Mouse (Mus musculus) v-Abl transformed pro-B cells (cell line): ENCODE measurements around the gene Garem2.

Source experiments
- in situ Hi-C, 2 experiments: fragments of 400-800 bp; cut with MboI; formaldehyde crosslinking; loops; one replicate each; pipeline ENCODE4 v1.15.1; 2025; ENCODE audit not compliant: unreplicated experiment in 2 of 2

The Garem2 gene

GRCm38 (mm10) chr5:30110371-30111060, 5.6 kb downstream of the Garem2 start:
- in situ Hi-C loops, result no loop called here

DNA sequence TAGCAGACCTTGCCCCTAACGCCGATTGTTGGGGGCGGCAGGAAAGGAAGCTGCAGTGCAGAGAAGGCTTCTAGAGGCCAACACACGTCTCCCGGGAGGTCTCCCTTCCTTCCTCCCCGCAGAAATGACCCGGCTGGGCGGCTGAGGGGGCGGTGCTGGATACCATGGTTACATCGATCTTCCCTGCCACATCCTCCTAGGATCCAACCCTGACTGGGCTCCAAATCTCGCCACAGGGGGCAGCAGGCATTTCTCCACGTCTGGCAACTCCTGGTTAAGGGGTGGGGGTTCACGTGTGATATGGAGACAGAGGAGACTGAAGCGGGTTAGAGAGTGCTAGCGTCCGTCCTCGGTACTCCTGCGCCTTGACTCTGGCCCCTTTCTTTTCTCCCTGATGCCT, 6.2 kb downstream of the Garem2 start:
- in situ Hi-C loops, result no loop called here

DNA sequence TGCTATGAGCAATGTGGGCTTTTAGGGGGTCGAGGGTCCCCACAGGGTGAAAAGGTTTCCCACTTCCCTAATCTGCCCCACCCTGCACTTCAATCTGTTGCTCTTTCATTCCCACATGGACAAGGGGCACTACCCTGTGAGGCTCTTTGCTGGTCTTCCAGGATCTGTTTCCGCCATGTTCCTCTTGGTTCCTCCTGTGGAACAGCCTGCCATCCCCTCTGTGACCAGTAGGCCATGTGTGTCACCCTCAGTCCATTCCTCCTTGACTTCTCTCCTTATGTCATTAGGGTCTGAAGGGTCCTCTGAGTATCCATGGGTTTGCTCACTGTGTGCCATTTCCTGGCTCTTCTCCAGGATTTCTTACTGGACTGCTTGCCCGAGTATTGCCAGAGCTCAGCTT, 6.8 kb downstream of the Garem2 start:
- in situ Hi-C loops, result no loop called here

- in situ Hi-C loops, result no loop called here
Measured at GRCm38 (mm10) chr5:30112533-30113068, 7.6 kb downstream of the Garem2 start.

- in situ Hi-C loops, result no loop called here
Measured at GRCm38 (mm10) chr5:30113881-30114760, 9.2 kb downstream of the Garem2 start.

DNA sequence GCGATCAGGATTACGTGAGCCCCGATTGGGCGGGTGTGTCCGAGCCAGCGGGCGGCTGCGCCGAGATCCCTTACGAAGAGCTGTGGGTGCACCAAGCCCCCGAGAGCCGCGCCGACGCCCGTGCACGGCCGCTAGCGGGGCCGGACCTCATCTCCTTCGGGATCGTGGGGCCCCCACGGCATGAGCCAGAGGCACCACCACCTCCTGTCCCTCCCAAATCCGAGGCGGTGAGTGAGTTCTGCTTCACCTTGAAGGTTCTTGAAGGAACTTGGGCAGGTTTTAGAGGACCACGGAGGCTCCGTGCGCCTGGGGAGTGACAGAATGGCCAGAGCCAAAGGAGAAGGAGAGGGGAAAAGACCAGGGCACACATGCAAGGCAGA, 9.8 kb downstream of the Garem2 start:
- in situ Hi-C loops, result no loop called here

GRCm38 (mm10) chr5:30115718-30116117, 10.8 kb downstream of the Garem2 start:
- in situ Hi-C loops, result no loop called here

DNA sequence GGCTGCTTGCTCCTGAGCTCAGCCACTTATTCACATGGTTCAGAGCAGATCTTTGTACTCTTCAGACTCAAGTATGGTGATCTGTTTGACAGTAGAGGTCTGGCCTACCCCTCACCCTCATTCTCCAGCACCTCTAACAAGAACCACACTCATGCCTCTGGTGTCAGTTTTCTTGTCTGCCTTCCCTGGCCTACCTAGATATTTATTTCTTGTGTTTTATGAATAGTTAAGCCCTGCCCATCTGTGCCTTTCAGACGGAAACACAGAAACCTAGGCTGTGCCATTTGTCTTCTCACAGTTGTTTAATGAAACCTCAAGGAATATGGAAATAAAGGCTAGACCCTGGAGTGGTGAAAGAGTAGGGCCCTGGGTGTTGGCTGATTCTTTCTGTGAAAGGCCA, 13.1 kb downstream of the Garem2 start:
- in situ Hi-C loops, result no loop called here

- in situ Hi-C loops, result no loop called here
Measured at GRCm38 (mm10) chr5:30119163-30119562, 14.2 kb downstream of the Garem2 start.

- in situ Hi-C loops, result no loop called here
Measured at GRCm38 (mm10) chr5:30120106-30120505, 15.1 kb downstream of the Garem2 start.

- in situ Hi-C loops, result no loop called here
Measured at GRCm38 (mm10) chr5:30122481-30122880, 17.5 kb downstream of the Garem2 start.

DNA sequence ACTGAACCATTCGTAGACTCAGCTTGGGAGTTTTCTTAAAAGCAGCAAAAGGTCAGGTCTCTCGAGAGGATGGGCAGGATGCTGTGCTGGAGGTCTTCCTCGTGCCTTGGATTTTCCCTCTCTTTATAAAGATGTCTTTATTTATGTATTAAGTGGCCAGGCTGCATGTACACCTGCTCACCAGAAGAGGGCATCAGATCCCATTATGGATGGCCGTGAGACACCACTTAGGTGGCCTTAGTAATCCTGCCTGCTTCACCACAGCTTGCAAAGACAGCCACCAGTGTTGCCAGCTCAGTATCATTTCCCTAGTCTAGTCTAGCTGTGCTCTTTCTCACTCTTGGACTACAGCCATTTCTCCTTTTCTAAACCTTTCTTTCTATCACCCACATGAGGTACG, 20.6 kb downstream of the Garem2 start:
- in situ Hi-C loops, result no loop called here

DNA sequence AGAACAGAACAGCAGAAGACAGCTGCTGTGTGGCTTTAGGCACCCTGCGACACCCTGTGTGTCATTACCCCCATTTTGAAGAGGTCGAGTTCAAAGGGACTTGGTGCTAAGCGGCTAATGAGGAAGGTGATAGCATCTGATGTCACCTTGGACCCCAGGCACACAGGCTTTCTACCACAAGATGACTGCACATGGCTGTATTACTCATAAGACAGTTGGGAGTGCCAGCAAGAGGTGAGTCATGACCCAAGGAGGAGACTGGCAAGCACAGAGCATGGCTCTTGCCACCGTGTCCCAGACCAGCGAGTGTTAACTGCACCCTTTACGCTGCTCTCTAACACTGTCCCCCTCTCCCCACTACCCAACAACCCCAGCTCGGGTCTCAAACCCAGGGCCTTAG, 21.8 kb downstream of the Garem2 start:
- in situ Hi-C loops, result no loop called here

DNA sequence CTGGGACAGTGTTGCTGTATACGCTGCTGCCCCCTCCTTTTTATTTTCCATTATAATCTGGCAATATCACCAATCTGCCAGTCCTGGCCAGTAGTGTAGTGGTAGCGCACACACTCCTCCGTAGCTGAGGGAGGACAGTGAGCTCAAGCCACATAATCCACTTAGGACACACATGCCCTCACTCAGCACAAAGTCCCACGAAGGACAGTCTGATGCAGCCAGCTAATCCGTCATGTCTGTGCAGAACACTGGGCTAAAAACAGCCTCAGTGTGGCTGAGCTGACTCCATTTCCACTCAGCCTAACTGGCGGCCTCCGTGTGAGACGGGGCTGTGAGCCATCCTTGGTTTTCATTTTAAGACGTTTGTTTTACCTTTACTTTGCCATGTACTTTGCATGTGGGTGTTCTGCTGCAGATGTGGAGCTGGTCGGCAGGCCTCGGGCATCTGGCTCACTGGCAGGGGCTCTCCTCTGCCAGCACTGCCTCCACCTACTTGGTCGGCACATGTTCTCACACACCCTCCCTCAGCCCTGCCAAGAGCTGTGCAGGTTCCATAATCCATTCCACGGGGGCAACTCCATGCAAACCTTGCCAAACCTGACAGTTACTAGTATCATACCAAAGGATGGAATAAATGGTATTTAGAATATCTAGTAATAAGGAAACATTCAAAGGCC, 23.1 kb downstream of the Garem2 start:
- in situ Hi-C loops, result no loop called here

DNA sequence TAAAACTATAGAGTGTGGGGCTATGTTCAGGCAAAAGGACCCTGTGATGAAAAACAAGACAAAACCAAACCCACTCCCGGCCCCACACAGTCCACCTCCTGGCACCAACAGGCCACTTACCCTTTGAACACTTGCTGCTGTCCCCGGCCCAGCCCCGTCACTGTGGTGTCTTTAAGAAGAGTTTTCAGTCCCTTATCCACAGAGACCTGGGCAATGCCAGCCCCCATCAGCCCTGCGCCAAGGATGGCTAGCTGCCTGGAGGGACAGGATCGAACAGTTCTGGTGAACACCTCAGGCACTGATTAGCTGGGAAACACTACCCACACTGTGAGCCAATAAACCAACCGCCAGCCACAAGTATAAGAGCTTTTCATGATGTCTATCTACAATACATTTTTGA, 23.7 kb downstream of the Garem2 start:
- in situ Hi-C loops, result no loop called here

- in situ Hi-C loops, result no loop called here
Measured at GRCm38 (mm10) chr5:30131246-30131645, 26.3 kb downstream of the Garem2 start.

GRCm38 (mm10) chr5:30132173-30132572, 27.2 kb downstream of the Garem2 start:
- in situ Hi-C loops, result no loop called here

DNA sequence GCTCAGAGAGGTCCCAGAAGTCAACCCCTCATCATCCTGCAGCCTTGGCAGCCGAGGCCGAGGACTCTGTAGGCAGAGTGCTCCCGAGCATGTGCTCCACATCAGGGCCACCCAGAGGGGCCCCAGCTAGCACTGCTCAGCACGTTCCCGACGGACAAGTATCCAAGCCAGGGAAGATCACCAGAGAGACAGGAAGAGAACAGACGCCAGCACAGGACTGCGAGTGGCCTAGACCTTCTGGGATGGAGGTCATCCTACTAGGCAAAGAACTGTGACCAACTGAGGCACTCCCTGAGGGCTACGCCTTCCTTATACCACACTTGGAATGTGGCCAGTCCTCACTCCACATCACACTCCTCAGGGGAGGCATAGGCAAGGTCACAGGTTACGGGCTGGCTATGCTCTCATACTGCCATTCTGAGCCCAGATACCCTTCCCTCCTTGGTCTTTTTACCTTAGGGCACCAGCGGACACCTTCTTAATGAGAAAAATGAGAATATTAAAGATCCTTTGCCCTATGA, 30.8 kb downstream of the Garem2 start:
- in situ Hi-C loops, result no loop called here

DNA sequence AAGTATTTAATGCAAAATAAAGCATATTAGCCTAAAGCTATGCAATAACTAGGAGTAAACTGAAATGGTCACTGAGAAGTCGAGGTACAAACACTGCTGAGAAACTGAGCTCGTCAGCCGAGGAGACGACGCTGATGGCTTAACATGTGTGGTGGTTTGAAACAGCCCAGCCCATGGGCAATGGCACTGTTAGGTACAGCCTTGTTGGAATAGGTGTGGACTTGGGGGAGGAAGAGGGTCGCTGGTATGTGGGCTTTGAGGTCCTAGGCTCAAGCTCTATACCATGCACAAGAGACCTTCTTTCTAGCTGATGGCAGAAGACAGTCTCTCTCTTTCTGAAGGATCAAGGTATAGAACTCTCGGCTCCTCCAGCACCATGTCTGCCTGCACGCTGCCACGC, 32.3 kb downstream of the Garem2 start:
- in situ Hi-C loops, result no loop called here

GRCm38 (mm10) chr5:30138193-30138592, 33.2 kb downstream of the Garem2 start:
- in situ Hi-C loops, result no loop called here

GRCm38 (mm10) chr5:30146526-30146925, 41.6 kb downstream of the Garem2 start:
- in situ Hi-C loops, result no loop called here
